ENCODE assay signal across 15 mouse cellular contexts in genomic region chr4:45824049-45824760, GRCm38 (mm10). TPM values are rescaled to one million over a fixed set of nuclear protein-coding genes. Genes with fewer than 3 reads are reported as not detected.
DNase-seq lines count a peak whose midpoint lies in the region; ATAC-seq and TF ChIP-seq lines count a peak whose summit lies in the region.
"Had no signal": no experiment of that assay in that cellular context is flagged by ENCODE, and none has a peak within 500 bp of the region (broad histone marks: within the 10 kb centered on the region; RNA-seq: fewer than 3 reads in every experiment).

No protein-coding gene starts in this region.

- peaks cover 70% of the 10 kb centered on the region for H3K27me3 ChIP-seq in embryonic facial prominence, embryonic 12.5 days
- H3K27me3 ChIP-seq in hindbrain, embryonic 14.5 days (ENCODE audit: control insufficient read depth, insufficient read depth, low read length): peaks cover 25% of the 10 kb centered on the region; the same call in 1 of the 2 replicates
- peaks cover 6% of the 10 kb centered on the region; the same call in 1 of the 2 replicates for H3K27me3 ChIP-seq in midbrain, postnatal 0 days (ENCODE audit: insufficient read depth, low read length)

- ATAC-seq in embryonic facial prominence, embryonic 12.5 days (ENCODE audit: insufficient number of reproducible peaks, insufficient read depth, low FRiP score, low TSS enrichment): no peak
- peak; percentile 44 for ATAC-seq in hindbrain, embryonic 14.5 days (ENCODE audit: low FRiP score)
- peak; percentile 32 for ATAC-seq in midbrain, postnatal 0 days (ENCODE audit: low FRiP score)
- ATAC-seq in CD4-positive, CD25-positive, alpha-beta regulatory T cell, adult 4 months: no peak

- H3K4me2 ChIP-seq in embryonic facial prominence, embryonic 12.5 days (replicated peaks): peak overlapping the region; percentile 15
- peak overlapping the region; percentile 72 for H3K4me2 ChIP-seq in hindbrain, embryonic 14.5 days (replicated peaks)
- peak overlapping the region; percentile 69 for H3K4me2 ChIP-seq in midbrain, postnatal 0 days (ENCODE audit: low read depth, low read length, poor library complexity, severe bottlenecking)
- H3K4me2 ChIP-seq: liver, embryonic 15.5 days had no signal

- no peak overlapping the region for H3K9ac ChIP-seq in embryonic facial prominence, embryonic 12.5 days
- peak overlapping the region; percentile 82 for H3K9ac ChIP-seq in hindbrain, embryonic 14.5 days
- peak overlapping the region; percentile 42; the same call in 1 of the 2 replicates for H3K9ac ChIP-seq in midbrain, postnatal 0 days (replicated peaks; ENCODE audit: low read length, poor library complexity, severe bottlenecking)
- H3K9ac ChIP-seq: heart, embryonic 15.5 days; liver, embryonic 15.5 days had no signal

- no peaks in the 10 kb centered on the region for H3K36me3 ChIP-seq in embryonic facial prominence, embryonic 12.5 days
- H3K36me3 ChIP-seq in hindbrain, embryonic 14.5 days (replicated peaks; ENCODE audit: control insufficient read depth, insufficient read depth): no peaks in the 10 kb centered on the region
- no peaks in the 10 kb centered on the region for H3K36me3 ChIP-seq in midbrain, postnatal 0 days (ENCODE audit: insufficient read depth, low read length)
- H3K36me3 ChIP-seq: heart, embryonic 15.5 days; liver, embryonic 15.5 days had no signal

- 5% methylated on average over 10 of the region's 10 CpGs for WGBS in embryonic facial prominence, embryonic 12.5 days
- 7% methylated on average over 10 of the region's 10 CpGs for WGBS in hindbrain, embryonic 14.5 days
- 6% methylated on average over 10 of the region's 10 CpGs for WGBS in midbrain, postnatal 0 days

- peak overlapping the region; percentile 50; the same call in 1 of the 2 replicates for H3K27ac ChIP-seq in embryonic facial prominence, embryonic 12.5 days
- peak overlapping the region; percentile 92 for H3K27ac ChIP-seq in hindbrain, embryonic 14.5 days
- H3K27ac ChIP-seq in midbrain, postnatal 0 days (ENCODE audit: low read depth, low read length): peak overlapping the region; percentile 72
- H3K27ac ChIP-seq: heart, embryonic 15.5 days; left cerebral cortex, adult 2 months; liver, embryonic 15.5 days had no signal

- H3K4me3 ChIP-seq in embryonic facial prominence, embryonic 12.5 days: no peak overlapping the region
- H3K4me3 ChIP-seq in hindbrain, embryonic 14.5 days (replicated peaks; ENCODE audit: low read length): peak overlapping the region; percentile 61
- H3K4me3 ChIP-seq in midbrain, postnatal 0 days (ENCODE audit: low read depth, low read length): peak overlapping the region; percentile 55; the same call in 1 of the 2 replicates
- H3K4me3 ChIP-seq: erythroblast, embryonic 14.5 days; heart, embryonic 15.5 days; left cerebral cortex, adult 2 months; liver, embryonic 15.5 days; megakaryocyte, embryonic 14.5 days had no signal

- peak; percentile 79 for DNase-seq in embryo, embryonic 10.5 days (ENCODE audit: low spot score)
- DNase-seq in hindbrain, embryonic 14.5 days (ENCODE audit: low spot score): peak; percentile 58
- peak; percentile 85 for DNase-seq in midbrain, postnatal 0 days (ENCODE audit: low spot score)
- no peak for DNase-seq in gastrocnemius, postnatal 14 days
- DNase-seq in adrenal gland, postnatal 4 days (ENCODE audit: low spot score in 2 of 2): no peak
- DNase-seq in frontal cortex, postnatal 36 days (ENCODE audit: low spot score in 2 of 2): no peak
- DNase-seq: kidney, adult 8-10 months; thymus, postnatal 36 days had no signal

- H3K9me3 ChIP-seq in embryonic facial prominence, embryonic 12.5 days: no peaks in the 10 kb centered on the region
- H3K9me3 ChIP-seq in hindbrain, embryonic 14.5 days (ENCODE audit: control insufficient read depth, low read length): no peaks in the 10 kb centered on the region
- no peaks in the 10 kb centered on the region for H3K9me3 ChIP-seq in midbrain, postnatal 0 days (ENCODE audit: low read length)
- H3K9me3 ChIP-seq: heart, embryonic 15.5 days; liver, embryonic 15.5 days; megakaryocyte, embryonic 14.5 days had no signal

- H3K4me1 ChIP-seq in embryonic facial prominence, embryonic 12.5 days: peaks cover 19% of the 10 kb centered on the region
- peaks cover 38% of the 10 kb centered on the region for H3K4me1 ChIP-seq in hindbrain, embryonic 14.5 days (replicated peaks; ENCODE audit: control insufficient read depth, insufficient read depth, low read length)
- peaks cover 5% of the 10 kb centered on the region; the same call in 1 of the 2 replicates for H3K4me1 ChIP-seq in midbrain, postnatal 0 days (ENCODE audit: insufficient read depth, low read length)
- H3K4me1 ChIP-seq: liver, embryonic 15.5 days had no signal

- TF ChIP-seq CTCF in midbrain, postnatal 0 days (IDR thresholded peaks at IDR 0.05): no peak

- intact Hi-C loops in gastrocnemius, postnatal 14 days (cut with DNase I; ENCODE audit: low total_unique reads): no loop called here

RNA-seq across cellular contexts. Expression of gene Igfbpl1, which starts 2.5 kb away (rescaled TPM):
- 2.8 and 3.8 TPM in 2 replicates for polyA plus RNA-seq in embryonic facial prominence, embryonic 12.5 days (2016; fragmentation: Nextera tagmentation; extraction: Ambion mirVana)
- 53.9 and 60.9 TPM in 2 replicates for polyA plus RNA-seq in hindbrain, embryonic 14.5 days (2014; fragmentation: Nextera tagmentation; extraction: Ambion mirVana)
- 36.5 and 51.6 TPM in 2 replicates for total RNA-seq in midbrain, postnatal 0 days (2014; rRNA removed)
- 8.5 and 10.3 TPM in 2 replicates for polyA plus RNA-seq in midbrain, postnatal 0 days (2015; fragmentation: Nextera tagmentation; extraction: Ambion mirVana)
- total RNA-seq in gastrocnemius, postnatal 14 days (2021): not detected
- not detected for polyA plus RNA-seq in CD4-positive, CD25-positive, alpha-beta regulatory T cell, adult 4 months (2017; shearing (Covaris generic))
- 1 to 10 TPM in 1 of 2 experiments, under 1 TPM in 1; 0.73 to 2.1 TPM for total RNA-seq in adrenal gland, postnatal 4 days (2021)
- polyA plus RNA-seq: erythroblast, embryonic 14.5 days; liver, embryonic 15.5 days had no signal

RNA-seq across cellular contexts. Expression of gene Stra6l, which starts 24.3 kb away (rescaled TPM):
- polyA plus RNA-seq in embryonic facial prominence, embryonic 12.5 days (2016; fragmentation: Nextera tagmentation; extraction: Ambion mirVana): 0.13 and 0.15 TPM in 2 replicates
- 0.23 and 0.50 TPM in 2 replicates for polyA plus RNA-seq in hindbrain, embryonic 14.5 days (2014; fragmentation: Nextera tagmentation; extraction: Ambion mirVana)
- total RNA-seq in midbrain, postnatal 0 days (2014; rRNA removed): 0.71 and 1.4 TPM in 2 replicates
- 0.46 and 0.56 TPM in 2 replicates for polyA plus RNA-seq in midbrain, postnatal 0 days (2015; fragmentation: Nextera tagmentation; extraction: Ambion mirVana)
- not detected for total RNA-seq in gastrocnemius, postnatal 14 days (2021)
- polyA plus RNA-seq in CD4-positive, CD25-positive, alpha-beta regulatory T cell, adult 4 months (2017; shearing (Covaris generic)): under 1 TPM in 1 of 2 experiments, not detected in 1; 0.27 TPM
- total RNA-seq in adrenal gland, postnatal 4 days (2021): 1 to 10 TPM in 1 of 2 experiments, under 1 TPM in 1; 0.25 to 4.4 TPM
- total RNA-seq: left cerebral cortex, adult 2 months had no signal
- polyA plus RNA-seq: erythroblast, embryonic 14.5 days had no signal

RNA-seq across cellular contexts. Expression of gene Aldh1b1, which starts 25.4 kb away (rescaled TPM):
- 3.8 and 5.3 TPM in 2 replicates for polyA plus RNA-seq in embryonic facial prominence, embryonic 12.5 days (2016; fragmentation: Nextera tagmentation; extraction: Ambion mirVana)
- 9.6 and 10.8 TPM in 2 replicates for polyA plus RNA-seq in hindbrain, embryonic 14.5 days (2014; fragmentation: Nextera tagmentation; extraction: Ambion mirVana)
- 17.6 and 20.3 TPM in 2 replicates for total RNA-seq in midbrain, postnatal 0 days (2014; rRNA removed)
- 22.6 and 23.6 TPM in 2 replicates for polyA plus RNA-seq in midbrain, postnatal 0 days (2015; fragmentation: Nextera tagmentation; extraction: Ambion mirVana)
- total RNA-seq in gastrocnemius, postnatal 14 days (2021): 1 to 10 TPM in 1 of 2 experiments, under 1 TPM in 1; 1.00 to 1.5 TPM
- 10 to 100 TPM in 1 of 2 experiments, 1 to 10 TPM in 1; 4.3 to 10.2 TPM for polyA plus RNA-seq in CD4-positive, CD25-positive, alpha-beta regulatory T cell, adult 4 months (2017; shearing (Covaris generic))
- total RNA-seq in adrenal gland, postnatal 4 days (2021): 10 to 100 TPM; 22.9 to 27.7 TPM

Comparison
In these comparisons a context has a peak if more than half of its experiments do, and no peak if none do; other contexts are left out.
1. DNase-seq: peak in embryo, embryonic 10.5 days (single experiment), hindbrain, embryonic 14.5 days (single experiment) and midbrain, postnatal 0 days (single experiment); none in gastrocnemius, postnatal 14 days (single experiment), adrenal gland, postnatal 4 days (0 of 2) and frontal cortex, postnatal 36 days (0 of 2).
2. ATAC-seq: peak in hindbrain, embryonic 14.5 days (single experiment) and midbrain, postnatal 0 days (single experiment); none in embryonic facial prominence, embryonic 12.5 days (single experiment) and CD4-positive, CD25-positive, alpha-beta regulatory T cell, adult 4 months (single experiment).
3. H3K4me2 ChIP-seq: peak in every context shown above with its lines; median percentile 72 in hindbrain, embryonic 14.5 days; 69 in midbrain, postnatal 0 days; 15 in embryonic facial prominence, embryonic 12.5 days.
4. Peak in every context shown above with its lines, with median percentiles within 50 percentile points of each other: H3K27ac ChIP-seq.